Mouse (Mus musculus) E14TG2a.4 (cell line): ENCODE data around the gene Capg.

Source experiments
- CTCF ChIP-seq: conservative IDR thresholded peaks from 2 replicates; pipeline ENCODE4 v1.5.1; 2014; ENCODE audit warnings: low read length
- POU5F1 ChIP-seq: IDR thresholded peaks from 2 replicates; pipeline ENCODE4 v1.6.1; 2014; ENCODE audit warnings: low read length, borderline replicate concordance

- TF ChIP-seq CTCF (no peak), POU5F1 (no peak)
Observed at GRCm38 (mm10) chr6:72543265-72543850, 833 bp upstream of the Capg start.
